Mouse (Mus musculus): ENCODE results near the gene Ak9. TPM values are rescaled to one million over a fixed set of nuclear protein-coding genes. Genes with fewer than 3 reads are reported as not detected.

The Ak9 gene
- polyA plus RNA-seq, 1 experiment from 2014 or later: 0.10 TPM

- no peak overlapping the region for H3K27ac ChIP-seq (replicated peaks)
- no peak overlapping the region for H3K4me3 ChIP-seq
- 82% methylated on average over 3 of the region's 3 CpGs for WGBS
- no peaks in the 10 kb centered on the region for H3K9me3 ChIP-seq
- ATAC-seq (ENCODE audit: low read depth): peak; percentile 50; the same call in 1 of the 2 replicates
- H3K27me3 ChIP-seq: no peaks in the 10 kb centered on the region
- H3K4me2 ChIP-seq: no peak overlapping the region
- H3K4me1 ChIP-seq (replicated peaks): peaks cover 14% of the 10 kb centered on the region; the same call in 1 of the 2 replicates
- H3K36me3 ChIP-seq: peaks cover 66% of the 10 kb centered on the region
- 0 out of 2 replicates have a peak overlapping the region, but pooled peaks have one; percentile 13 for H3K9ac ChIP-seq
Observed at GRCm38 (mm10) chr10:41461057-41461722, 157.4 kb downstream of the Ak9 start.

DNA sequence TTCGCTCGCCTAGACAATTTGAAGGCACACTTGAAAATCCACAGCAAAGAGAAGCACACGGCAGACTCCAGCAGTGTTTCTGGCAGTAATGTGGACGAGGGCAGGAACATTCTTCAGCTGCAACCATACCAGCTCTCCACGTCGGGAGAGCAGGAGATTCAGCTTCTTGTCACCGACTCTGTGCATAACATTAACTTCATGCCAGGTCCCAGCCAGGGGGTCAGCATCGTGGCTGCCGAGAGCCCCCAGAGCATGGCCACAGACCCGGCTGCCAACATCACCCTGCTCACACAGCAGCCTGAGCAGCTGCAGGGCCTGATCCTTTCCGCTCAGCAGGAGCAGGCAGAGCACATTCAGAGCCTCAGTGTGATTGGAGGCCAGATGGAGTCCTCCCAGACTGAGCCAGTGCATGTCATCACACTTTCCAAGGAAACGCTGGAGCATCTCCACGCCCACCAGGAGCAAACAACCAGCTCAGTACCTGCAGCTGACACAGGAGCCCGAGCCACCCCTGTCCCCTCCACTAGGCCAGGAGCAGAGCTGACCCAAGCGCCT lies 160.7 kb downstream of the Ak9 start:
- Histone ChIP-seq H3K9ac (peak overlapping the region; percentile 5; the same call in 1 of the 2 replicates), H3K4me3 (no peak overlapping the region), H3K27me3 (no peaks in the 10 kb centered on the region), H3K4me1 (replicated peaks) (peaks cover 14% of the 10 kb centered on the region; the same call in 1 of the 2 replicates), H3K27ac (replicated peaks) (no peak overlapping the region), H3K36me3 (peaks cover 58% of the 10 kb centered on the region), H3K4me2 (no peak overlapping the region), H3K9me3 (no peaks in the 10 kb centered on the region)
- WGBS: 35% methylated on average over 15 of the region's 15 CpGs
- no peak for ATAC-seq (ENCODE audit: low read depth)

DNA sequence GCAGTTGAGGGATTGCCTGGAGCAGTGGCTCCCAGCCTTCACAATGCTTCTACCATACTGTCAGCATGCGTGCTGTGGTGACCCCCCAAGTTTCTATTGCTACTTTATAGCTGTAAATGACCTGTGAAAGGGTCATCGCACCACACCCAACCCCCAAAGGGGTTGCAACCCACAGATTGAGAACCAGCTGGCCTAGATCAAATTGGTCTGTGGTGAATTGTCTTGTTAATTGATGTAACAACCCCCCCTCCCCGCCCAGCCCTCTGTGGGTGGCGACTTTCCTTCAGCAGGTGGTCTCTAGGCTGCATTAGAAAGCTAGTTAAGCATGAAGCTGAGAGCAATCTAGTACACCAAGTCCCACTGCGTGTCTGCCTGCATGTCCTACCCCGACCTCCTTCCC lies 163.5 kb downstream of the Ak9 start:
- no peaks in the 10 kb centered on the region for H3K27me3 ChIP-seq
- peak; percentile 50; the same call in 1 of the 2 replicates for ATAC-seq (ENCODE audit: low read depth)
- H3K4me3 ChIP-seq: no peak overlapping the region
- 16% methylated on average over 6 of the region's 6 CpGs for WGBS
- no peaks in the 10 kb centered on the region for H3K4me1 ChIP-seq (replicated peaks)
- H3K9me3 ChIP-seq: no peaks in the 10 kb centered on the region
- no peak overlapping the region for H3K9ac ChIP-seq
- no peak overlapping the region for H3K27ac ChIP-seq (replicated peaks)
- H3K36me3 ChIP-seq: peaks cover 41% of the 10 kb centered on the region
- no peak overlapping the region for H3K4me2 ChIP-seq

GRCm38 (mm10) chr10:41470693-41471092 lies 166.9 kb downstream of the Ak9 start:
- Histone ChIP-seq H3K4me2 (no peak overlapping the region), H3K27ac (replicated peaks) (no peak overlapping the region), H3K27me3 (no peaks in the 10 kb centered on the region), H3K4me1 (replicated peaks) (peaks cover 7% of the 10 kb centered on the region), H3K4me3 (no peak overlapping the region), H3K36me3 (peaks cover 20% of the 10 kb centered on the region), H3K9ac (no peak overlapping the region), H3K9me3 (no peaks in the 10 kb centered on the region)
- ATAC-seq (ENCODE audit: low read depth): no peak
- 89% methylated on average over 3 of the region's 3 CpGs for WGBS

- no peak overlapping the region for H3K27ac ChIP-seq (replicated peaks)
- H3K9ac ChIP-seq: no peak overlapping the region
- H3K4me1 ChIP-seq (replicated peaks): peaks cover 25% of the 10 kb centered on the region
- no peak for ATAC-seq (ENCODE audit: low read depth)
- H3K9me3 ChIP-seq: no peaks in the 10 kb centered on the region
- H3K27me3 ChIP-seq: no peaks in the 10 kb centered on the region
- peaks cover 11% of the 10 kb centered on the region; the same call in 1 of the 2 replicates for H3K36me3 ChIP-seq
- H3K4me3 ChIP-seq: no peak overlapping the region
- H3K4me2 ChIP-seq: no peak overlapping the region
Observed at GRCm38 (mm10) chr10:41472534-41472933, 168.8 kb downstream of the Ak9 start.

- Histone ChIP-seq H3K4me2 (no peak overlapping the region), H3K4me1 (replicated peaks) (peaks cover 30% of the 10 kb centered on the region), H3K4me3 (no peak overlapping the region), H3K9ac (no peak overlapping the region), H3K9me3 (no peaks in the 10 kb centered on the region), H3K36me3 (peaks cover 10% of the 10 kb centered on the region; the same call in 1 of the 2 replicates), H3K27me3 (no peaks in the 10 kb centered on the region), H3K27ac (replicated peaks) (no peak overlapping the region)
- ATAC-seq (ENCODE audit: low read depth): no peak
- WGBS: 71% methylated on average over 5 of the region's 5 CpGs
Observed at GRCm38 (mm10) chr10:41472962-41473481, 169.2 kb downstream of the Ak9 start.

GRCm38 (mm10) chr10:41473782-41474468 lies 170.1 kb downstream of the Ak9 start:
- no peak overlapping the region for H3K4me3 ChIP-seq
- no peak for ATAC-seq (ENCODE audit: low read depth)
- 82% methylated on average over 6 of the region's 6 CpGs for WGBS
- no peaks in the 10 kb centered on the region for H3K9me3 ChIP-seq
- no peak overlapping the region for H3K9ac ChIP-seq
- H3K4me2 ChIP-seq: no peak overlapping the region
- H3K36me3 ChIP-seq: 0 out of 2 replicates have a peak, but pooled peaks cover 3% of the 10 kb centered on the region
- H3K4me1 ChIP-seq (replicated peaks): peaks cover 36% of the 10 kb centered on the region
- H3K27me3 ChIP-seq: no peaks in the 10 kb centered on the region
- H3K27ac ChIP-seq (replicated peaks): no peak overlapping the region

- no peak for ATAC-seq (ENCODE audit: low read depth)
- Histone ChIP-seq H3K4me1 (replicated peaks) (peaks cover 36% of the 10 kb centered on the region), H3K27ac (replicated peaks) (no peak overlapping the region), H3K27me3 (no peaks in the 10 kb centered on the region), H3K9me3 (no peaks in the 10 kb centered on the region), H3K4me3 (no peak overlapping the region), H3K4me2 (peak overlapping the region; percentile 78; the same call in 1 of the 2 replicates), H3K36me3 (peaks cover 11% of the 10 kb centered on the region), H3K9ac (no peak overlapping the region)
- WGBS: 93% methylated on average over 1 of the region's 1 CpGs
Observed at GRCm38 (mm10) chr10:41474981-41475391, 171.2 kb downstream of the Ak9 start.

- WGBS: under 1% methylated on average over 35 of the region's 35 CpGs
- peak within 1 kb of the TSS; percentile 80 for H3K9ac ChIP-seq
- H3K27me3 ChIP-seq: no peaks in the 10 kb centered on the region
- H3K9me3 ChIP-seq: no peaks in the 10 kb centered on the region
- peak within 1 kb of the TSS; percentile 87 for H3K27ac ChIP-seq (replicated peaks)
- H3K4me1 ChIP-seq (replicated peaks): peaks cover 36% of the 10 kb centered on the region
- peak within 1 kb of the TSS; percentile 78 for H3K4me2 ChIP-seq
- H3K36me3 ChIP-seq: peaks cover 14% of the 10 kb centered on the region
- peak within 1 kb of the TSS; percentile 57 for H3K4me3 ChIP-seq
- ATAC-seq (ENCODE audit: low read depth): peak; percentile 71
Observed at GRCm38 (mm10) chr10:41476171-41477017, 172.6 kb downstream of the Ak9 start, which contains the start of gene Mical1. Gene Mical1, plus strand, starts transcription at chr10:41476314.

DNA sequence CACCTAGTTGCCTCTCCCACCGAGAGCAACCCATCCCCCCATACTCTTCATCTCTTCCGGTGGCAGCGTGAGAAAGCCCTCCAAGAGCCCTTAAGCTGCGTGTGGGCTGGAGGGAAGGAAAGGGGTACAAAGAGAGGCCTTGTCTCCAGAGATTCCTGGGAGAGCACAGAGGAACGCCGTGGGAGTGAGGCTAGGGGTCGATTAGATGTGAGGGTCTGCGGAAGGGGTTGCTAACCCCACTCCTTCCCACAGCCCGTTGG lies 173.2 kb downstream of the Ak9 start:
- WGBS: 0% methylated on average over 9 of the region's 9 CpGs

DNA sequence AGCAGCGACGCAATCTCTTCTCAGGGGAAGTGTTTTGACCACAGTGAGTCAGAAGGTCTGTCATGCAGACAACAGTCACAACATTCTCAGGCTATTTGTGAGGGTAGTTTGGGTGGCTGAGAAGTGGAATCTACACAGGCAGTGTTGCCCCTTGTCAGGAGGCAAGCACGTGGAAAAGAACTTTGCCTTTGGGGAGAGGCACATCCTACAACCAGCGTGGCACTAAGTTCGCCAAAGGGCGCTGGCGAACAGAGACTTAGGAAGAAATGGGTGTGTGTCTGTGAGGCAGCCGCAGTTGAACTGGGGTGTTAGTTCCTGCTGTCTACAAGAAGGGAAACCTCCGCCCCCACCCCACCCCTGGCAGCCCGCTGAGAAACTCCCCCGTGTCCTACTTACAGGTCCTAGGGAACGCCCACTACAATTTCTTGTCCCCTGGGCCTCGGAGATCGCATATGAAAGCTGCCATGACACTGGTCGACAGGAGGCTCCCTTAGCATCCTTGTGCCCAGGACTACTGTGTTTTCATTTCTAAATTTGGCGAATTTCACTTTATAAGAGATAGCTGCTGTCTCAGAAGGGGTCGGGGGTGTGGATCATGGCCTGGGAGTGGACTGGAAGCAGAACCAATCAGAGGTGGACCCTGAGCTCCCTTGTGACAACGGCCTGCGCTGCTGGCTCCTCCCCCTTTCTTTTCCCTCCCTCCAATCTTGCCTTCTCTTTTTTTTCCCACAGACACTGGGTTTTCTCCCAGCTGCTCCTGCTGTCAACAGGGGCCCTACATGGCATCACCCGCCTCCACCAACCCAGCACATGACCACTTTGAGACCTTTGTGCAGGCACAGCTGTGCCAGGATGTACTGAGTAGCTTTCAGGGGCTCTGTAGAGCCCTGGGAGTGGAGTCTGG lies 173.8 kb downstream of the Ak9 start:
- Histone ChIP-seq H3K9me3 (no peaks in the 10 kb centered on the region), H3K27ac (replicated peaks) (peak overlapping the region; percentile 87), H3K27me3 (no peaks in the 10 kb centered on the region), H3K4me2 (peak overlapping the region; percentile 78), H3K9ac (peak overlapping the region; percentile 80), H3K4me1 (replicated peaks) (peaks cover 36% of the 10 kb centered on the region), H3K36me3 (peaks cover 23% of the 10 kb centered on the region), H3K4me3 (peak overlapping the region; percentile 57)
- WGBS: 0% methylated on average over 20 of the region's 20 CpGs
- ATAC-seq (ENCODE audit: low read depth): peak; percentile 52; the same call in 1 of the 2 replicates

More for the DNA sequence above, 173.2 kb downstream of the Ak9 start:
- Histone ChIP-seq H3K4me1 (replicated peaks) (peaks cover 36% of the 10 kb centered on the region), H3K27ac (replicated peaks) (peak overlapping the region; percentile 87), H3K27me3 (no peaks in the 10 kb centered on the region), H3K36me3 (peaks cover 17% of the 10 kb centered on the region), H3K9ac (peak overlapping the region; percentile 80), H3K4me3 (peak overlapping the region; percentile 57), H3K9me3 (no peaks in the 10 kb centered on the region), H3K4me2 (peak overlapping the region; percentile 78)
- ATAC-seq (ENCODE audit: low read depth): peak; percentile 47
